Mouse (Mus musculus): ENCODE measurements at regions not wholly inside any gene's neighbourhood (a gene's known extent, or its start where the extent isn't known, plus 50 kb on each side); places are given as distances from the start of the nearest gene placed in this dataset.

DNA sequence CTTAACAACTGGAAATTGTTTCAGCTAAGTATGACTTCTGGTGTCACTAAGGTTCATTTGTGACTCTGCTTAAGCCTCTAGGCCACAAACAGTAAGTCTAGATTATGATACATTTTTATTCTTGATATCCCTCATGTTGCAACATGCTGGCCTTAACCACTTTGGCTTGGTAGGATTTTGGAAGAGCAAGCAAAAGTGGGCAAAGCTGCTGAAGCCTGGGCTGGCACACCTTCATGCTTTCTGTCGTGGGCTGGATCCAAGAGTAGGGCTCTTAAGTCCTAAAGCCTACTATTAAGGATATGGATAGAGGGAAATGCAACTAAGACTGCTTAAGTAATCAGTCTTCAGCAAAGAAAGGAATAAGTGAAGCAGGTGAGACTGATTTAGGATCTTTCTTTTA lies 923.6 kb downstream of the Slc22a22 start:
- no peak for TF ChIP-seq CTCF (IDR thresholded peaks at IDR 0.05; ENCODE audit: low read depth, low read length)
- TF ChIP-seq POLR2A (IDR thresholded peaks at IDR 0.05; ENCODE audit: insufficient read depth, low read length): no peak
